Mouse (Mus musculus): ENCODE results near the gene Slc35e3.
"Not testable (repeated sequence)": the region's sequence is repeated elsewhere in the genome, so short reads cannot be mapped to it uniquely, and the experiment has no call there.

- not testable (repeated sequence) for TF ChIP-seq CTCF (IDR thresholded peaks at IDR 0.05; ENCODE audit: low read depth); EP300 (optimal IDR thresholded peaks at IDR 0.05)
Measured at GRCm38 (mm10) chr10:117704314-117704963, 41.7 kb downstream of the Slc35e3 start.

Data from stomach, postnatal 0 days (tissue).